Mouse (Mus musculus): ENCODE measurements at regions not wholly inside any gene's neighbourhood (a gene's known extent, or its start where the extent isn't known, plus 50 kb on each side); places are given as distances from the start of the nearest gene placed in this dataset.

- ATAC-seq (replicated peaks; ENCODE audit: low FRiP score, low TSS enrichment, poor library complexity, severe bottlenecking), result no peak
These were observed 506.7 kb upstream of the Sox11 start for GRCm38 (mm10) chr12:27849099-27849498.

- ATAC-seq (replicated peaks; ENCODE audit: low FRiP score, low TSS enrichment, poor library complexity, severe bottlenecking), result no peak
These were observed 505.8 kb upstream of the Sox11 start for GRCm38 (mm10) chr12:27848141-27848540.

- ATAC-seq (replicated peaks; ENCODE audit: low FRiP score, low TSS enrichment, poor library complexity, severe bottlenecking), result no peak
These were observed 505.0 kb upstream of the Sox11 start for GRCm38 (mm10) chr12:27847397-27847796.

GRCm38 (mm10) chr12:27844958-27845357 lies 502.6 kb upstream of the Sox11 start:
- no peak for ATAC-seq (replicated peaks; ENCODE audit: low FRiP score, low TSS enrichment, poor library complexity, severe bottlenecking)

GRCm38 (mm10) chr12:27838955-27839354 lies 496.6 kb upstream of the Sox11 start:
- no peak for ATAC-seq (replicated peaks; ENCODE audit: low FRiP score, low TSS enrichment, poor library complexity, severe bottlenecking)

GRCm38 (mm10) chr12:27838384-27838783 lies 496.0 kb upstream of the Sox11 start:
- ATAC-seq (replicated peaks; ENCODE audit: low FRiP score, low TSS enrichment, poor library complexity, severe bottlenecking), result no peak

GRCm38 (mm10) chr12:27826208-27826607 lies 483.8 kb upstream of the Sox11 start:
- ATAC-seq (replicated peaks; ENCODE audit: low FRiP score, low TSS enrichment, poor library complexity, severe bottlenecking), result no peak

GRCm38 (mm10) chr12:27823392-27823791 lies 481.0 kb upstream of the Sox11 start:
- ATAC-seq (replicated peaks; ENCODE audit: low FRiP score, low TSS enrichment, poor library complexity, severe bottlenecking), result no peak

- no peak for ATAC-seq (replicated peaks; ENCODE audit: low FRiP score, low TSS enrichment, poor library complexity, severe bottlenecking)
These were observed 454.3 kb upstream of the Sox11 start for GRCm38 (mm10) chr12:27796642-27797041.

GRCm38 (mm10) chr12:27786716-27787291 lies 444.4 kb upstream of the Sox11 start:
- ATAC-seq (replicated peaks; ENCODE audit: low FRiP score, low TSS enrichment, poor library complexity, severe bottlenecking), result no peak

- ATAC-seq (replicated peaks; ENCODE audit: low FRiP score, low TSS enrichment, poor library complexity, severe bottlenecking), result no peak
These were observed 438.4 kb upstream of the Sox11 start for GRCm38 (mm10) chr12:27780801-27781200.

- no peak for ATAC-seq (replicated peaks; ENCODE audit: low FRiP score, low TSS enrichment, poor library complexity, severe bottlenecking)
These were observed 423.6 kb upstream of the Sox11 start for GRCm38 (mm10) chr12:27765948-27766347.

GRCm38 (mm10) chr12:27759016-27759415 lies 416.6 kb upstream of the Sox11 start:
- no peak for ATAC-seq (replicated peaks; ENCODE audit: low FRiP score, low TSS enrichment, poor library complexity, severe bottlenecking)

- no peak for ATAC-seq (replicated peaks; ENCODE audit: low FRiP score, low TSS enrichment, poor library complexity, severe bottlenecking)
These were observed 415.3 kb upstream of the Sox11 start for GRCm38 (mm10) chr12:27757641-27758040.

- no peak for ATAC-seq (replicated peaks; ENCODE audit: low FRiP score, low TSS enrichment, poor library complexity, severe bottlenecking)
These were observed 382.3 kb upstream of the Sox11 start for GRCm38 (mm10) chr12:27724619-27725200.

GRCm38 (mm10) chr12:27680459-27680858 lies 338.1 kb upstream of the Sox11 start:
- peak; percentile 98 for ATAC-seq (replicated peaks; ENCODE audit: low FRiP score, low TSS enrichment, poor library complexity, severe bottlenecking)

GRCm38 (mm10) chr12:27673404-27673803 lies 331.0 kb upstream of the Sox11 start:
- no peak for ATAC-seq (replicated peaks; ENCODE audit: low FRiP score, low TSS enrichment, poor library complexity, severe bottlenecking)

- no peak for ATAC-seq (replicated peaks; ENCODE audit: low FRiP score, low TSS enrichment, poor library complexity, severe bottlenecking)
These were observed 328.3 kb upstream of the Sox11 start for GRCm38 (mm10) chr12:27670650-27671084.

GRCm38 (mm10) chr12:27670190-27670589 lies 327.8 kb upstream of the Sox11 start:
- no peak for ATAC-seq (replicated peaks; ENCODE audit: low FRiP score, low TSS enrichment, poor library complexity, severe bottlenecking)

- ATAC-seq (replicated peaks; ENCODE audit: low FRiP score, low TSS enrichment, poor library complexity, severe bottlenecking), result no peak
These were observed 327.2 kb upstream of the Sox11 start for GRCm38 (mm10) chr12:27669542-27669941.

- ATAC-seq (replicated peaks; ENCODE audit: low FRiP score, low TSS enrichment, poor library complexity, severe bottlenecking), result peak; percentile 95
These were observed 324.1 kb upstream of the Sox11 start for GRCm38 (mm10) chr12:27666456-27666855.

GRCm38 (mm10) chr12:27663126-27663525 lies 320.8 kb upstream of the Sox11 start:
- ATAC-seq (replicated peaks; ENCODE audit: low FRiP score, low TSS enrichment, poor library complexity, severe bottlenecking), result no peak
